Mouse (Mus musculus): ENCODE data around the gene H2-D1.
"Not testable (repeated sequence)": the region's sequence is repeated elsewhere in the genome, so short reads cannot be mapped to it uniquely, and the experiment has no call there.

H2-D1 gene

GRCm38 (mm10) chr17:35300261-35300945 is 37.9 kb downstream of the H2-D1 start:
- intact Hi-C loops (cut with DNase I) = not testable (repeated sequence)

- intact Hi-C loops (cut with DNase I) = loop anchor here (1.0 kb wide), 1 partner anchor 1336 kb away; no protein-coding TSS in a partner anchor
Measured at GRCm38 (mm10) chr17:35301645-35302258, 39.2 kb downstream of the H2-D1 start.

- intact Hi-C loops (cut with DNase I) = no loop called here
Measured at GRCm38 (mm10) chr17:35303271-35303670, 40.7 kb downstream of the H2-D1 start.

- intact Hi-C loops (cut with DNase I) = no loop called here
Measured at GRCm38 (mm10) chr17:35303756-35304350, 41.3 kb downstream of the H2-D1 start.

GRCm38 (mm10) chr17:35304478-35304877 is 41.9 kb downstream of the H2-D1 start:
- intact Hi-C loops (cut with DNase I) = no loop called here

GRCm38 (mm10) chr17:35304921-35305320 is 42.4 kb downstream of the H2-D1 start:
- intact Hi-C loops (cut with DNase I) = not testable (repeated sequence)

Small RNA genes within 50 kb of the gene (microRNA-seq; reads per million reads assigned to microRNA genes)
- 0.37 to 0.92 reads per million in 2 experiments for gene Mir6975
- gene Mir8094 = 0 to 0.34 reads per million in 2 experiments

All from adrenal gland (tissue).